ENCODE assay signal across 32 mouse cellular contexts in the genomic region with DNA sequence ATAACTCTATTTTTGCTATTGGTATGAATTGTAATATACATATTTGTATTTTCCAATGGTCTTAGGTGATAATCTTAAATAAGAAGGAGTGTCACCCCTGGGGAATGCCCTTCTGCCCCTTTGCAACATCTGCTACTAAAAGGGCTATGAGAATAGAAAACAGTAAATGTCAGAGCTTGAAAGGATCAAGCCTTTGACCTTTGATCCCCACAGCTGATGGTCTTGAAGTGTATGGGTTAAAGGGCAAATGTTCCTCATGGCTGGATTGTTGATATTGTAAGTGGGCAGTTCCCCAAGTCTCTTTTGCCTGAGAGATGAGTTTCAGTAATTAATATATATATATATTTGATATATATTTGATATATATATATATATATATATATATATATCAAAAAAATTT. TPM values are rescaled to one million over a fixed set of nuclear protein-coding genes. Genes with fewer than 3 reads are reported as not detected.
DNase-seq lines count a peak whose midpoint lies in the region; ATAC-seq and TF ChIP-seq lines count a peak whose summit lies in the region.
"Had no signal": no experiment of that assay in that cellular context is flagged by ENCODE, and none has a peak within 500 bp of the region (broad histone marks: within the 10 kb centered on the region; RNA-seq: fewer than 3 reads in every experiment).

No protein-coding gene starts in this region.

- no peak overlapping the region for H3K9ac ChIP-seq in hindbrain, postnatal 0 days (replicated peaks; ENCODE audit: low read length)
- H3K9ac ChIP-seq in midbrain, embryonic 11.5 days (ENCODE audit: low read length): no peak overlapping the region
- H3K9ac ChIP-seq: forebrain, embryonic 13.5 days; heart, embryonic 13.5 days; hindbrain, embryonic 13.5 days had no signal

- TF ChIP-seq CTCF in hindbrain, postnatal 0 days (IDR thresholded peaks at IDR 0.05; ENCODE audit: low read depth): no peak

- no peaks in the 10 kb centered on the region for H3K9me3 ChIP-seq in hindbrain, embryonic 10.5 days
- no peaks in the 10 kb centered on the region for H3K9me3 ChIP-seq in hindbrain, postnatal 0 days (ENCODE audit: low read length)
- no peaks in the 10 kb centered on the region for H3K9me3 ChIP-seq in midbrain, embryonic 11.5 days (ENCODE audit: control insufficient read depth, low read length)
- no peaks in the 10 kb centered on the region for H3K9me3 ChIP-seq in midbrain, embryonic 10.5 days (replicated peaks)
- H3K9me3 ChIP-seq: forebrain, embryonic 10.5 days; forebrain, embryonic 13.5 days; heart, embryonic 10.5 days; heart, embryonic 13.5 days; hindbrain, embryonic 13.5 days had no signal

- no peaks in the 10 kb centered on the region for H3K27me3 ChIP-seq in hindbrain, embryonic 10.5 days (ENCODE audit: insufficient read depth, poor library complexity, severe bottlenecking)
- H3K27me3 ChIP-seq in hindbrain, postnatal 0 days (ENCODE audit: insufficient read depth, low read length): no peaks in the 10 kb centered on the region
- no peaks in the 10 kb centered on the region for H3K27me3 ChIP-seq in midbrain, embryonic 11.5 days (ENCODE audit: control insufficient read depth, insufficient read depth, low read length)
- no peaks in the 10 kb centered on the region for H3K27me3 ChIP-seq in midbrain, embryonic 10.5 days (ENCODE audit: low read depth, poor library complexity, severe bottlenecking)
- H3K27me3 ChIP-seq: forebrain, embryonic 13.5 days; heart, embryonic 13.5 days; hindbrain, embryonic 13.5 days had no signal

- no peak overlapping the region for H3K4me2 ChIP-seq in hindbrain, postnatal 0 days (ENCODE audit: low read depth, low read length)
- H3K4me2 ChIP-seq in midbrain, embryonic 11.5 days: no peak overlapping the region
- H3K4me2 ChIP-seq: forebrain, embryonic 13.5 days; heart, embryonic 13.5 days; hindbrain, embryonic 13.5 days had no signal

- ATAC-seq in hindbrain, postnatal 0 days: no peak
- ATAC-seq in midbrain, embryonic 11.5 days (ENCODE audit: low FRiP score): 0 out of 2 replicates have a peak, but pooled peaks have one; percentile 33
- ATAC-seq: activated CD4-positive, CD25-positive, alpha-beta regulatory T cell, adult 4 months; forebrain, embryonic 13.5 days; forebrain, embryonic 16.5 days had no signal

- H3K4me3 ChIP-seq in hindbrain, embryonic 10.5 days: no peak overlapping the region
- no peak overlapping the region for H3K4me3 ChIP-seq in hindbrain, postnatal 0 days (ENCODE audit: low read length)
- no peak overlapping the region for H3K4me3 ChIP-seq in midbrain, embryonic 11.5 days (ENCODE audit: low read depth, low read length)
- H3K4me3 ChIP-seq in midbrain, embryonic 10.5 days: no peak overlapping the region
- H3K4me3 ChIP-seq: forebrain, embryonic 10.5 days; forebrain, embryonic 13.5 days; heart, embryonic 10.5 days; heart, embryonic 13.5 days; hindbrain, embryonic 13.5 days had no signal

- H3K4me1 ChIP-seq in hindbrain, embryonic 10.5 days (replicated peaks): no peaks in the 10 kb centered on the region
- no peaks in the 10 kb centered on the region for H3K4me1 ChIP-seq in hindbrain, postnatal 0 days (ENCODE audit: insufficient read depth, low read length)
- no peaks in the 10 kb centered on the region for H3K4me1 ChIP-seq in midbrain, embryonic 11.5 days (ENCODE audit: control insufficient read depth, insufficient read depth, low read length)
- H3K4me1 ChIP-seq in midbrain, embryonic 10.5 days: peaks cover 3% of the 10 kb centered on the region; the same call in 1 of the 2 replicates
- H3K4me1 ChIP-seq: forebrain, embryonic 10.5 days; forebrain, embryonic 13.5 days; heart, embryonic 10.5 days; heart, embryonic 13.5 days; hindbrain, embryonic 13.5 days had no signal

- H3K36me3 ChIP-seq in hindbrain, embryonic 10.5 days: no peaks in the 10 kb centered on the region
- no peaks in the 10 kb centered on the region for H3K36me3 ChIP-seq in hindbrain, postnatal 0 days (ENCODE audit: insufficient read depth, low read length)
- no peaks in the 10 kb centered on the region for H3K36me3 ChIP-seq in midbrain, embryonic 11.5 days (ENCODE audit: control insufficient read depth, insufficient read depth, low read length)
- no peaks in the 10 kb centered on the region for H3K36me3 ChIP-seq in midbrain, embryonic 10.5 days
- H3K36me3 ChIP-seq: forebrain, embryonic 10.5 days; heart, embryonic 10.5 days; heart, embryonic 13.5 days; hindbrain, embryonic 13.5 days had no signal

- DNase-seq in hindbrain, embryonic 10.5 days (ENCODE audit: low spot score): peak; percentile 25
- DNase-seq in hindbrain, postnatal 0 days (ENCODE audit: low spot score): no peak
- no peak for DNase-seq in midbrain, embryonic 11.5 days (ENCODE audit: low spot score, missing footprints)
- no peak for DNase-seq in midbrain, embryonic 10.5 days (ENCODE audit: low spot score)
- peak; percentile 53 for DNase-seq in embryo, embryonic 11 days
- DNase-seq in lung, postnatal 36 days: no peak
- DNase-seq in heart, adult 9 months (ENCODE audit: low spot score in 2 of 2): no peak
- DNase-seq: adrenal gland, adult 8-10 months; adrenal gland, postnatal 25 days; cerebellum, adult 11-12 months; cerebellum, adult 8-10 months; cerebellum, postnatal 10 days; cerebellum, postnatal 36 days; gastrocnemius, postnatal 25 days; heart, adult 18-20 months; heart, postnatal 14 days; heart, postnatal 4 days had no signal

- H3K27ac ChIP-seq in hindbrain, embryonic 10.5 days: no peak overlapping the region
- H3K27ac ChIP-seq in hindbrain, postnatal 0 days: no peak overlapping the region
- H3K27ac ChIP-seq in midbrain, embryonic 11.5 days (ENCODE audit: low read depth, low read length): no peak overlapping the region
- H3K27ac ChIP-seq in midbrain, embryonic 10.5 days (replicated peaks): no peak overlapping the region
- H3K27ac ChIP-seq: forebrain, embryonic 10.5 days; forebrain, embryonic 13.5 days; heart, embryonic 10.5 days; heart, embryonic 13.5 days; hindbrain, embryonic 13.5 days had no signal

RNA-seq across cellular contexts. Expression of gene Slc5a12, which starts 47.7 kb away (rescaled TPM):
- not detected in 2 replicates for polyA plus RNA-seq in hindbrain, embryonic 10.5 days (2016; fragmentation: Nextera tagmentation; extraction: Ambion mirVana)
- total RNA-seq in hindbrain, postnatal 0 days (2014; rRNA removed): not detected in 2 replicates
- not detected in 2 replicates for polyA plus RNA-seq in hindbrain, postnatal 0 days (2015; fragmentation: Nextera tagmentation; extraction: Ambion mirVana)
- not detected in 2 replicates for polyA plus RNA-seq in midbrain, embryonic 11.5 days (2014; fragmentation: Nextera tagmentation; extraction: Ambion mirVana)
- polyA plus RNA-seq in midbrain, embryonic 10.5 days (2016; fragmentation: Nextera tagmentation; extraction: Ambion mirVana): not detected in 2 replicates
- total RNA-seq: adrenal gland, adult 8-10 months; adrenal gland, postnatal 25 days; ES-E14; gastrocnemius, adult 8-10 months; gastrocnemius, postnatal 25 days; heart, adult 18-20 months; heart, postnatal 14 days; heart, postnatal 4 days had no signal
- polyA plus RNA-seq: activated CD4-positive, CD25-positive, alpha-beta regulatory T cell, adult 4 months; brain, embryonic 14.5 days; embryonic facial prominence, embryonic 11.5 days; embryonic facial prominence, embryonic 14.5 days; forebrain, embryonic 10.5 days; forebrain, embryonic 13.5 days; forebrain, embryonic 16.5 days; gonadal fat pad, adult 2 months; heart, embryonic 10.5 days; heart, embryonic 13.5 days; heart, embryonic 16.5 days; hindbrain, embryonic 13.5 days; intestine, embryonic 14.5 days had no signal

Comparison
In these comparisons a context has a peak if more than half of its experiments do, and no peak if none do; other contexts are left out.
1. DNase-seq: peak in hindbrain, embryonic 10.5 days (single experiment) and embryo, embryonic 11 days (single experiment); none in hindbrain, postnatal 0 days (single experiment), midbrain, embryonic 11.5 days (single experiment), midbrain, embryonic 10.5 days (single experiment), lung, postnatal 36 days (single experiment) and heart, adult 9 months (0 of 2).